Mouse (Mus musculus): Measurements from ENCODE around the gene Abca13.
"Not testable (repeated sequence)": the region's sequence is repeated elsewhere in the genome, so short reads cannot be mapped to it uniquely, and the experiment has no call there.

Gene Abca13

GRCm38 (mm10) chr11:9191555-9192131 is at the start of gene Abca13:
Gene Abca13 (plus strand): TSS chr11:9191942.
- no peak for DNase-seq (ENCODE audit: low read depth, low spot score)

GRCm38 (mm10) chr11:9145113-9145512 is 46.6 kb upstream of the Abca13 start:
- no peak for DNase-seq (ENCODE audit: low read depth, low spot score)

- DNase-seq (ENCODE audit: low read depth, low spot score), result no peak
Observed at GRCm38 (mm10) chr11:9146115-9146514, 45.6 kb upstream of the Abca13 start.

- no peak for DNase-seq (ENCODE audit: low read depth, low spot score)
Observed at GRCm38 (mm10) chr11:9146683-9147082, 45.1 kb upstream of the Abca13 start.

GRCm38 (mm10) chr11:9148206-9148605 is 43.5 kb upstream of the Abca13 start:
- no peak for DNase-seq (ENCODE audit: low read depth, low spot score)

- DNase-seq (ENCODE audit: low read depth, low spot score), result not testable (repeated sequence)
Observed at GRCm38 (mm10) chr11:9150403-9150802, 41.3 kb upstream of the Abca13 start.

GRCm38 (mm10) chr11:9159953-9160352 is 31.8 kb upstream of the Abca13 start:
- no peak for DNase-seq (ENCODE audit: low read depth, low spot score)

GRCm38 (mm10) chr11:9167331-9167730 is 24.4 kb upstream of the Abca13 start:
- no peak for DNase-seq (ENCODE audit: low read depth, low spot score)

- DNase-seq (ENCODE audit: low read depth, low spot score), result no peak
Observed at GRCm38 (mm10) chr11:9181477-9181876, 10.3 kb upstream of the Abca13 start.

- DNase-seq (ENCODE audit: low read depth, low spot score), result not testable (repeated sequence)
Observed at GRCm38 (mm10) chr11:9189471-9189870, 2.3 kb upstream of the Abca13 start.

GRCm38 (mm10) chr11:9190772-9191554 is 779 bp upstream of the Abca13 start:
- DNase-seq (ENCODE audit: low read depth, low spot score), result peak; percentile 11

- no peak for DNase-seq (ENCODE audit: low read depth, low spot score)
Observed at GRCm38 (mm10) chr11:9194861-9195260, 3.1 kb downstream of the Abca13 start.

- DNase-seq (ENCODE audit: low read depth, low spot score), result no peak
Observed at GRCm38 (mm10) chr11:9199868-9200267, 8.1 kb downstream of the Abca13 start.

GRCm38 (mm10) chr11:9210707-9211106 is 19.0 kb downstream of the Abca13 start:
- DNase-seq (ENCODE audit: low read depth, low spot score), result no peak

GRCm38 (mm10) chr11:9213580-9213979 is 21.8 kb downstream of the Abca13 start:
- no peak for DNase-seq (ENCODE audit: low read depth, low spot score)

- DNase-seq (ENCODE audit: low read depth, low spot score), result no peak
Observed at GRCm38 (mm10) chr11:9216252-9216651, 24.5 kb downstream of the Abca13 start.

GRCm38 (mm10) chr11:9220501-9220900 is 28.8 kb downstream of the Abca13 start:
- DNase-seq (ENCODE audit: low read depth, low spot score), result no peak

GRCm38 (mm10) chr11:9221646-9222045 is 29.9 kb downstream of the Abca13 start:
- no peak for DNase-seq (ENCODE audit: low read depth, low spot score)

- DNase-seq (ENCODE audit: low read depth, low spot score), result no peak
Observed at GRCm38 (mm10) chr11:9226399-9226798, 34.7 kb downstream of the Abca13 start.

- not testable (repeated sequence) for DNase-seq (ENCODE audit: low read depth, low spot score)
Observed at GRCm38 (mm10) chr11:9249627-9250026, 57.9 kb downstream of the Abca13 start.

- DNase-seq (ENCODE audit: low read depth, low spot score), result not testable (repeated sequence)
Observed at GRCm38 (mm10) chr11:9263072-9263471, 71.3 kb downstream of the Abca13 start.

- DNase-seq (ENCODE audit: low read depth, low spot score), result no peak
Observed at GRCm38 (mm10) chr11:9269090-9269489, 77.3 kb downstream of the Abca13 start.

GRCm38 (mm10) chr11:9285204-9285603 is 93.5 kb downstream of the Abca13 start:
- DNase-seq (ENCODE audit: low read depth, low spot score), result no peak

Data from embryo, embryonic 11.5 days (tissue).